Mouse (Mus musculus) v-Abl transformed pro-B cells (cell line): ENCODE results near the gene Rps2.
"Not testable (repeated sequence)": the region's sequence is repeated elsewhere in the genome, so short reads cannot be mapped to it uniquely, and the experiment has no call there.

Experiments
- in situ Hi-C, 2 experiments: fragments of 400-800 bp; cut with MboI; formaldehyde crosslinking; loops; one replicate each; pipeline ENCODE4 v1.15.1; 2025; ENCODE audit not compliant: unreplicated experiment in 2 of 2

The Rps2 gene

DNA sequence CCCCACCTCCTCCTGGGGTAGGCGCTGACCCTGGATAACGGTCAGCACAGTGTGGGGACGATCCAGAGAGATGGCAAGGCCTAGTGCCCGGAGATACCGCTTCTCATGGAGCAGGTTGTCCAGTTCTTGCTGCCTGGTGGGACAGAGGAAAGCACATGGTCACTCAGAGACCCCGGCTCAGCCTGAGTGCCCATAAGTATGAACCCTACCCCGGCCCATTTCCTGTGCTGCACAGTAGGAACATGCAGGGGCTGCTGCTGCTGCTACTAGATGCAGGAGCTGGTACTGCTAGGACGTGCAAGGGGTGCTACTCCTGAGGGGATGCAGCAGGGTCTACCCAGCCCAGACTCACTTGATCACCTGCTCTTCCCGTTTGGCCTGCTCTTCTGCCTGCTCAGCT, 16.7 kb upstream of the Rps2 start:
- in situ Hi-C loops = no loop called here

DNA sequence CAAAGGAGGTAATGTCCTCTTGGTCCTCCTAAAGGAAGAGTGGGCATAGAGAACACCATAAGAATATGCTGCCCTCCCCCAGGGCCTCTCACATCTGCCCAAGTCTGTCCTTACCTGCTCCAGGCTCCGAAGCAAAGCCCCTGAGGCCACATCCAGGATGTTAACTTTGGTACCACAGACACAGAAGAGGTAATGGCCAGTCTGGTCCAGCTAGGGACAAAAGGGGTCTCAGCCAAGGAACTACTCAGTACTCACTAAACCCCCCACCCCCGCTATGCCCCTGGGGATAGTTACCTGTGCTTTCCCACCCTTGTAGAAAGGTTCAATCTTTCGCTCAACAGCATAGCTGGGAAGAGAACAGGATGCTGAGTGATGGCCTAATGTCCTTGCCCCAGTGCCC, 12.1 kb upstream of the Rps2 start:
- in situ Hi-C loops = no loop called here

- in situ Hi-C loops = no loop called here
Measured at GRCm38 (mm10) chr17:24706982-24707800, 10.7 kb upstream of the Rps2 start, which contains the start of gene Tbl3. Gene Tbl3 (minus strand): TSS chr17:24707660.

- in situ Hi-C loops = no loop called here
Measured at GRCm38 (mm10) chr17:24707801-24708425, 10.0 kb upstream of the Rps2 start.

- in situ Hi-C loops = no loop called here
Measured at GRCm38 (mm10) chr17:24708646-24709045, 9.3 kb upstream of the Rps2 start.

- in situ Hi-C loops = no loop called here
Measured at GRCm38 (mm10) chr17:24715556-24715955, 2.4 kb upstream of the Rps2 start.

DNA sequence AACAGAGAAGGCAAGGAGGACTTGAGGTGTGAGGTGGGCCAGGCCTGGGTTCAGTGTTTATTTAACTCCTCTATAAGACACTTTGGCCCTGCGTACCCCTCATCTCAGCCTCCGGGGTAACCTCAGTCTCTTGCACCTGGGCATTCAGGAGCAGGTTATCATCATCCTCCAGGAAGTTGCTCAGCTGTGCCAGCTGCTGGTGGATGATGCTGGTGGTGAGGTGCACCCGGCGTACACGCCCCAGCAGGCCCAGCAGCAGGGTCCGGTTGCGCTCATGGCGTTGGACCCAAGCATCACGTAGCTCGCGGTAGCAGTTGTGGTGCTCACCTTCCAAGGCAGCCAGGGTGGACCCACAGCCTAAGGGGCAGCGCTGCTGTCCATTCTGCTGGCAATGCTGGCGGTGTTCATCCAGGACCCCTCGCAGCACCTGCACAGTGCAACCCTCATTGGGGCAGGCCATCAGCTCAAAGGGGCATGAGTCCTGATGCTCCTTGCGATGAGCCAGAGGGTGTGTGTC, 1.7 kb upstream of the Rps2 start:
- in situ Hi-C loops = no loop called here

- in situ Hi-C loops = not testable (repeated sequence)
Measured at GRCm38 (mm10) chr17:24718938-24719337, 1.0 kb downstream of the Rps2 start.

GRCm38 (mm10) chr17:24719494-24720222, 1.7 kb downstream of the Rps2 start:
- in situ Hi-C loops = no loop called here

DNA sequence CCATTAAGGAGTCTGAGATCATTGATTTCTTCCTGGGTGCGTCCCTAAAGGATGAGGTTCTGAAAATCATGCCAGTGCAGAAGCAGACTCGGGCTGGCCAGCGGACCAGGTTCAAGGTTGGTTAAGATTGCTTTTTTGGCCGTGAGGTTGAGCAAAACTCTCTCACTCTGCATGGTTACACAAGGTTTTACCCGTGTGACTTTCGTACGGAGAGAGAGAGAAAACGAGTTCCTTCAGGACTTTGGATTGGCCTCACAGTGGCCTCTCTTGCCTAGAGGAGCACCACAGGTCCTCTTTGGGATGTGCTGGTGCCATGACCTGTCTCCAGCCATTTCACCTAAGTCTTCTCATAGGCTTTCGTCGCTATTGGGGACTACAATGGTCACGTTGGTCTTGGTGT, 2.7 kb downstream of the Rps2 start:
- in situ Hi-C loops = not testable (repeated sequence)

DNA sequence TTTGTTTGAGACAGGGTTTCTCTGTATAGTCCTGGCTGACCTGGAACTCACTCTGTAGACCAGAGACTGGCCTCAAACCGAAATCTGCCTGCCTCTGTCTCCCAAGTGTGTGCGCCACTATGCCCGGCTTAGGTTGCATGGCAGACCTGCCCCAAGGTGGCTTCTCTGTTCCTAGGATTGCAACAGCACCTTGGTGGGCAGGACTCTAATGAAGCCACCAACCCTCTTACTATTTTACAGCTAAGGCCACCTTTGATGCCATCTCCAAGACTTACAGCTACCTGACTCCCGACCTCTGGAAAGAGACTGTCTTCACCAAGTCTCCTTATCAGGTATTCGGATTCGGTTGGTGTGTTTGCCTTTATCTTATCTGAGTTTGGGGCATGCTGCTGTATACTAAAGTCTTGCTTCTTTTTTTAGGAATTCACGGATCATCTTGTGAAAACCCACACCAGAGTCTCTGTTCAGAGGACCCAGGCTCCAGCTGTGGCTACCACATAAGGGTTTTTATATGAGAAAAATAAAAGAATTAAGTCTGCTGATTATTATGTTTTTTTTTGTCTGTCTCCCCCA, 3.6 kb downstream of the Rps2 start:
- in situ Hi-C loops = not testable (repeated sequence)

- in situ Hi-C loops = no loop called here
Measured at GRCm38 (mm10) chr17:24722220-24722924, 4.5 kb downstream of the Rps2 start.

- in situ Hi-C loops = no loop called here
Measured at GRCm38 (mm10) chr17:24723122-24723880, 5.4 kb downstream of the Rps2 start.

DNA sequence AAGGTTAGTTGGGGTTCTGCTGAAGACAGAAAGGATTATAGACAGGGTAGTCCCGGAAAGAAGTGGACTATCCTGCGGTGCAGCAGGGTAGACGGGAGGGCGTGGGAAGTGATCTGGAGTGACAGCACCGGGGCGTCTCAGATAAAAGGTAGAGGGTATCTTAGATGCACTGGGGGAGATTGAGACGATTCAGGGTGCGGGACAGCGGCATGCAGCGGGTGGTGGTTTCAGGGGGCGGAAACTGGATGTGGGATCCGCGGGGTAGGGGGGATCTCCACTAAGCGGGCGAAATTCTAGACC, 5.9 kb downstream of the Rps2 start:
- in situ Hi-C loops = no loop called here

GRCm38 (mm10) chr17:24724184-24724583, 6.3 kb downstream of the Rps2 start, which contains the start of gene Ndufb10:
Gene Ndufb10 (minus strand): TSS chr17:24724478.
- in situ Hi-C loops = no loop called here

DNA sequence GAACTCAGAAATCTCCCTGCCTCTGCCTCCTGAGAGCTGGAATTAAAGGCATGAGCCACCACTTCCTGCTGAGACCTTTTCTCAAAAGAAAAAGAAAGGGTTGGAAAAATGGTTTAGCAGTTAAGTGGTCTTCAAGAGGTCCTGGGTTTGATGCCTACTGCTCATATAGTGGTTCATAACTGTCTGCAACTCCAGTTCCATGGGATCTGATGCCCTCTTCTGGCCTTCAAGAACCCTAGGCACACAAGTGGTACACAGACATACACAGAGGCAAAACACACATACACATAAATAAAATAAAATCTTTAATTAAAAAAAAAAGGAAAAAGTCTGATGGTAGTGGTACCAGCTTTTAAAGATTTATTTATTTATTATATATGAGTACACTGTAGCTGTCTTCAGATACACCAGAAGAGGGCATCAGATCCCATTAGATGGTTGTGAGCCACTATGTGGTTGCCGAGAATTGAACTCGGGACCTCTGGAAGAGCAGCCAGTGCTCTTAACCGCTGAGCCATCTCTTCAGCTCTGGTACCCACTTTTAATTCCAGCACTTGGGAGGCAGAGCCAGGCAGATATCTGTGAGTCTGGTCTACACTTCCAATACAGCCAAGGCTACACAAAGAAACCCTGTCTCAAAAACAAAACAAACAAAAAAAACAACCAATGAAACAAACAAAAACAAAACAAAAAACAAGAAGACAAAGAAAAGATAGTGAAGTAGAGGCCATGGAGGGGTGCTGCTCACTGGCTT, 7.9 kb downstream of the Rps2 start:
- in situ Hi-C loops = no loop called here

- in situ Hi-C loops = no loop called here
Measured at GRCm38 (mm10) chr17:24727618-24728017, 9.7 kb downstream of the Rps2 start, which contains the start of gene Rpl3l. Gene Rpl3l (plus strand): TSS chr17:24727820.

GRCm38 (mm10) chr17:24728184-24728583, 10.3 kb downstream of the Rps2 start:
- in situ Hi-C loops = no loop called here

DNA sequence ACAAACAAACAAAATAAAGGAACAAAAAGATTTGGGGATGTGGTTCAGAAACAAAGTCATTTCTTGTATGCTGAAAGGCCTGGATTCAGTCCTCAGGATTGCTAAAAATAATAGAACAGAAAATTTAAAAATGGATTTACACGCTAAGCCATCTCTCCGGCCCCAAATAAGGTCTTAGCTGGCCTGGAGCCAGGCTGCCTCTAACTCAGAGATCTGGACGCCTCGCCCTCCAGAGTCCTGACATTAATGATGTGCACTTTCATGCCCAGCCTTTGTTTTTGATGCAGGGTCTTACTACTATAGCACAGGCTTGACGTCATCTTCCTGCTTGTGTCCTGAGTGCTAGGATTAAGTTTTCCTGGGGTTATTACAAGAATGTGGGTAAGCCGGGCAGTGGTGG, 11.2 kb downstream of the Rps2 start:
- in situ Hi-C loops = no loop called here
